Mouse (Mus musculus) liver, embryonic 14.5 days (tissue): Measurements from ENCODE around the gene Acacb. TPM values are rescaled to one million over a fixed set of nuclear protein-coding genes. Genes with fewer than 3 reads are reported as not detected.

Experiments used
- ATAC-seq: fragments of 200-750 bp; cut with Nextera tagmentation; 2 replicates; pipeline ENCODE4 v1.8.0; 2017; ENCODE audit warnings: moderate number of reproducible peaks, mild to moderate bottlenecking, moderate library complexity; ENCODE audit not compliant: insufficient read depth
- DNase-seq, 3 experiments: peaks; one replicate each; pipeline ENCODE4 v3.0.0-alpha.2; 2012 to 2013; ENCODE audit warnings: low read depth in 3 of 3, low spot score in 3 of 3
- H3K27ac ChIP-seq: fragments of 300-500 bp; sonication (generic); 2 replicates; pipeline ENCODE4 v1.5.1; 2014; ENCODE audit warnings: moderate library complexity, mild to moderate bottlenecking, control low read depth, inconsistent platforms
- H3K27me3 ChIP-seq: fragments of 300-500 bp; sonication (generic); 2 replicates; pipeline ENCODE4 v1.6.1; 2014; ENCODE audit warnings: mild to moderate bottlenecking, low read length, moderate library complexity; ENCODE audit not compliant: control insufficient read depth, insufficient read depth
- H3K36me3 ChIP-seq: fragments of 300-500 bp; sonication (generic); replicated peaks from 2 replicates; pipeline ENCODE4 v1.6.1; 2014; ENCODE audit warnings: low read depth; ENCODE audit not compliant: control insufficient read depth, insufficient read depth
- H3K4me1 ChIP-seq, 2 experiments: fragments of 200-500 bp in 1 of 2; fragments of 300-500 bp in 1 of 2; sonication (generic) in 1 of 2; replicated peaks; 2 replicates each; pipeline ENCODE4 v1.6.1; 2012 to 2014; ENCODE audit warnings: antibody characterized with exemption in 1 of 2, inconsistent platforms in 1 of 2, low read length in 1 of 2; ENCODE audit not compliant: control insufficient read depth in 2 of 2, insufficient read depth in 2 of 2
- H3K4me2 ChIP-seq: fragments of 300-500 bp; sonication (generic); 2 replicates; pipeline ENCODE4 v1.6.1; 2014; ENCODE audit warnings: low read depth, mild to moderate bottlenecking, control low read depth, moderate library complexity
- H3K4me3 ChIP-seq, 2 experiments: fragments of 200-500 bp in 1 of 2; fragments of 300-500 bp in 1 of 2; sonication (generic) in 1 of 2; 2 replicates each; pipeline ENCODE4 v1.5.1; 2012 to 2014; ENCODE audit warnings: low read depth in 2 of 2, low read length in 2 of 2, mild to moderate bottlenecking in 2 of 2, control low read depth in 1 of 2, inconsistent platforms in 1 of 2, moderate library complexity in 1 of 2; ENCODE audit not compliant: insufficient read depth in 1 of 2
- H3K9ac ChIP-seq: fragments of 300-500 bp; sonication (generic); replicated peaks from 2 replicates; pipeline ENCODE4 v1.6.1; 2014; ENCODE audit warnings: mild to moderate bottlenecking, control low read depth, moderate library complexity
- H3K9me3 ChIP-seq: fragments of 300-500 bp; sonication (generic); 2 replicates; pipeline ENCODE4 v1.6.1; 2016; ENCODE audit warnings: low read length, mixed read lengths; ENCODE audit not compliant: control insufficient read depth
- CTCF ChIP-seq: IDR thresholded peaks from 2 replicates; pipeline ENCODE4 v1.5.1; 2016; ENCODE audit warnings: antibody characterized with exemption, low read depth, control low read depth
- EP300 ChIP-seq: IDR thresholded peaks from 2 replicates; pipeline ENCODE4 v1.6.1; 2016; ENCODE audit warnings: antibody characterized with exemption, low read depth
- WGBS: fragments of 180-500 bp; shearing (Covaris S2); extraction: QIAGEN DNeasy Blood & Tissue Kit; methylation state at CpG from one replicate; pipeline ENCODE4 v1.1.7; 2014; ENCODE audit not compliant: insufficient replicate concordance; 5-methylcytosine and 5-hydroxymethylcytosine counted together
- polyA plus RNA-seq, 2 experiments: library from polyadenylated mRNA; depleted of rRNA in 1 of 2; stranded (reverse) in 1 of 2; unstranded in 1 of 2; fragments of >200 nt; fragmentation: Nextera tagmentation in 1 of 2; extraction: Ambion mirVana in 1 of 2; gene quantifications; 2 replicates each; pipeline versions ENCODE4 v1.2.1 to v1.2.3; 2012 to 2014

Acacb gene
- polyA plus RNA-seq (2012; rRNA removed) = 0.22 and 0.29 TPM in 2 replicates
- polyA plus RNA-seq (2014; fragmentation: Nextera tagmentation; extraction: Ambion mirVana) = 0.20 and 0.44 TPM in 2 replicates

DNA sequence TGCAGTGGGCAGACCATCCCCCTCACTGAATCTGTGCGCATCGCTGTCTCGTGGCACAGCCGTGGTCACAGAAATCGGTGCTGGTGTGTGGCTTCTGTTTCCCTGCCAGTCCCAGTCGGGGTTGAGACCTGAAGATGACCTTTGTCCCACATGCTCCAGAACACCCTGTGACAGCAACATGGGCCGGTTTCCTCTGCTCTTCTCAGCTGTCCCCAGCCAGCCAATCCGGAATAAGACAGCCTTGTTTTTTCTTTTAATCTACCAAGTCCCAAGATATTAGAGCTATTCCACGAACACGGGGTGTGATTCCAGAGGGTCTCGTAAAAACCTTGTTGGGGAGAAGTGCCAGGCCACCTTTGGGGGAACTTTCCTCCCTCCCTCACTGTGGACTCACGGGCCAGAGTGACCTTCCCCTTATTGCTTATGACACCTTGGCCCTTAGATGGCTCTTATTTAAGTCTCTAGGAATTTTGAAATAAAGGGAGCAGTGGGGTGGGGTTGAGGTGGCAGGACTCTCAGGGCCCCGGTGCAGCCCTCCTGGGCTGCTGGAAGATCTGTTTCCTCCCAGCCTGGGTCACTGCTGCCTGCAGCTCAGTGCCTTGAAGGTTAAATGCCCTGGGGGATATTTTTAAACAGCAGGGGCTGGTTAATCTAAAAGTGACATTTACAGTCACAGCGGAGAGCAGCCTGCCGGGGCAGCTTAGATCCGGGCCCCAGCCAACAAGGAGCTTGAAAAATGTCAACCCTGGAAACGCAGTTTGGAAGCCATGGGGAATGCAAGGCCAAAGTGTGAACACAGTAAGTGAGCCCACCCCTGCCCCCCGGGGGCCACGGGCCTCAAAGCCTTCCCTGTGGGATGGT, at the start of gene Acacb:
Acacb (plus strand) TSS at position 508 of the 861 bp plus-strand sequence.
- H3K4me1 ChIP-seq = peaks cover 0 to 3% of the 10 kb centered on the region in 2 experiments; a peak in 1 of 4 replicates
- H3K9me3 ChIP-seq = no peaks in the 10 kb centered on the region
- no peak within 1 kb of the TSS for H3K27ac ChIP-seq
- H3K4me2 ChIP-seq = no peak within 1 kb of the TSS
- TF ChIP-seq CTCF (no peak), EP300 (no peak)
- WGBS = 33% methylated on average over 19 of the region's 19 CpGs
- H3K9ac ChIP-seq = no peak within 1 kb of the TSS
- H3K36me3 ChIP-seq = no peaks in the 10 kb centered on the region
- no peak within 1 kb of the TSS for H3K4me3 ChIP-seq
- ATAC-seq (peak; percentile 60; the same call in 1 of the 2 replicates), DNase-seq (no peak)
- H3K27me3 ChIP-seq = no peaks in the 10 kb centered on the region

DNA sequence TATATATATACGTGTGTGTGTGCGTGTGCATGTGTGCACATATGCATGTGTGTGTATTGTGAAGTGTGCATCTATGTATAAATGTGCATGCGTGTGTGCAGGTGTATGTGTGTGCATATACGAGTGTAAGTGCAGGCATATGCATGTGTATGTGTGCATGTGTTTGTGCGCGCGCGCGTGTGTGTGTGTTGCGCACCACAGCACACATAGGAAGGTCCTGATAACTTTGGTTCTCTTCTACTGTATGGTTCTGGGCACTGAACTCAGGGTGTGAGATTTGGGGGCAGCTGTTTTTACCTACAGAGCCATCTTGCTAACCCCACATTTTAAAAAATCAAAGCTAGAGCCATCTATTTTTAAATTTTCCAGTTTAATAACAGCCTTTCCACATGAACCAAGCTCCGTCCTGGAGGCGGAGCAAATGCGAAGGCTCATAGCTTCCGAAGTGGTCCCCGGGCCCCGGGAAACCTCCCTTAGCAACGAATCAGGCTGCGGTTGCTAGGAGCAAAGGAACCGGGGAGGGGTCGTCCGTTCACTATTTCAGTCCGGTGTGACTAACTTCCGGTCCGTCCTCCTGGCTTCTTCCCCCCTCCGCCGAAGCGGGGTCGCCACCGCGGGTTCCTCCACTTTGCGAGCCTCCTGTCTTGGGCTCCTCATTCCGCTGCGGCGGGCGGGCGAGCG, 46.5 kb upstream of the Acacb start:
- 8% methylated on average over 37 of the region's 37 CpGs for WGBS
- peak; percentile 58 to 69 (median 62) for DNase-seq
- TF ChIP-seq EP300 (no peak), CTCF (no peak)
- H3K4me3 ChIP-seq = peak overlapping the region; percentile 66 to 85
- peaks cover 0 to 9% of the 10 kb centered on the region in 2 experiments; a peak in 3 of 4 replicates for H3K4me1 ChIP-seq
- H3K9ac ChIP-seq = peak overlapping the region; percentile 73
- no peak overlapping the region for H3K27ac ChIP-seq
- H3K27me3 ChIP-seq = no peaks in the 10 kb centered on the region; the same call in 1 of the 2 replicates
- H3K36me3 ChIP-seq = no peaks in the 10 kb centered on the region
- no peaks in the 10 kb centered on the region for H3K9me3 ChIP-seq
- peak; percentile 81 for ATAC-seq
- peak overlapping the region; percentile 74 for H3K4me2 ChIP-seq

DNA sequence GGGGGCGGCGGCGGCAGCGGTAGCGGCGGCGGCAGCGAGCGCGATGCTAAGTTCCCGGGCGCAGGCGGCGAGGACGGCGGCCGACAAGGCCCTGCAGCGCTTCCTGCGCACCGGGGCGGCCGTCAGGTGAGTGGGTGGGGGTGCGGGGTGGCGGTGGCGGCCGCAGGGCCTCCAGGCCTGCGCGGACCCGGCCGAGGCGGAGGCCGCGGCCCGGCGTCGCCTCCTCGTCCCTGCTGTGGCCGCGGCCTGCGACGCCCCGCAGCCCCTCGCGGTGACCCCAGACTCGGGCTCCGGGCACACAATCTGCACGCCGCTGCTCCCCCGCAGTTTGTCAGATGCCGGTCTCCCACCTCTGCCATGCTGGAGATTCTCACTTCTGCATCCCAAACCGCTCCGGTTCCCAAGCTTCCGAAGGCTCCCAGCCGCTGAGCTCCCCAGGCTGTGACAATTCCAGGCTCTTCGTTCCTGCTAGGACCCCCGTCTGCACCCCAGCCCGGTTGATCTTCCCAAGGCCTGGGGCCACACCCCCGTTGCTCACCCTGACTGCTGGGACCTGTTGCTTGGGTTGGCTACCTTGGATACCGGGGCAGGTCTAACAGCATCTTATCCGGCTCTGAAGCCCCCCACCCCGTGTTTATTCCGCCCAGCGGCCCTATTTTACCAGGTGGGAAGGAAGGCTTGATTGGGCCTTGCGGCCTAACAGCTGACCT, 45.8 kb upstream of the Acacb start:
- H3K4me2 ChIP-seq = peak overlapping the region; percentile 74
- H3K4me3 ChIP-seq = peak overlapping the region; percentile 66 to 85
- DNase-seq = no peak
- peak; percentile 68 for ATAC-seq
- H3K36me3 ChIP-seq = no peaks in the 10 kb centered on the region
- H3K4me1 ChIP-seq = peaks cover 0 to 9% of the 10 kb centered on the region in 2 experiments; a peak in 3 of 4 replicates
- TF ChIP-seq EP300 = no peak
- TF ChIP-seq CTCF = no peak
- H3K27me3 ChIP-seq = no peaks in the 10 kb centered on the region; the same call in 1 of the 2 replicates
- H3K27ac ChIP-seq = no peak overlapping the region
- H3K9me3 ChIP-seq = no peaks in the 10 kb centered on the region
- 4% methylated on average over 59 of the region's 64 CpGs for WGBS
- H3K9ac ChIP-seq = peak overlapping the region; percentile 73

DNA sequence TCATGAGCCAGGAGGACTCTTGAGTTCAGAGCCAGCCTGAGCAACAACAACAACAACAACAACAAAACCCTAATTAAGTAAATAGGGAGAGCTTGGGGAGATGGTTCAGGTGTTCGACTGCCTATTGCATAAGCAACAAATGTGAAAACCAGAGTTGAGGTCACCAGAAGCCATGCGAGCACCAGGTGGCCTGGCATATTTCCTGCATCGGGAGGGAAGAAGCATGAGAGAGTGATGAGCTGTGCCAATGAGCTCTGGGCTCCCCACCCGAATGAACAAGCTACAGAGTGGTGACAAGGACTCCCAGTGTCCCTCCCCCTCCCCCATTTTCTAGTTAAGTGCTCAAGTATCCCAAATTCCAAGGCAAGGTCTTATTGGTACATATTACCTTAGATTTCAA, 44.5 kb upstream of the Acacb start:
- DNase-seq (no peak), ATAC-seq (no peak)
- TF ChIP-seq CTCF (no peak), EP300 (no peak)
- 78% methylated on average over 4 of the region's 4 CpGs for WGBS
- no peak overlapping the region for H3K4me3 ChIP-seq
- H3K4me2 ChIP-seq = no peak overlapping the region
- no peak overlapping the region for H3K9ac ChIP-seq
- H3K4me1 ChIP-seq = peaks cover 0 to 9% of the 10 kb centered on the region in 2 experiments; a peak in 3 of 4 replicates
- H3K27ac ChIP-seq = no peak overlapping the region
- H3K9me3 ChIP-seq = no peaks in the 10 kb centered on the region
- no peaks in the 10 kb centered on the region for H3K36me3 ChIP-seq
- H3K27me3 ChIP-seq = no peaks in the 10 kb centered on the region; the same call in 1 of the 2 replicates
